Mouse (Mus musculus) kidney, postnatal 4 days (tissue): ENCODE measurements around the gene Best1.
"Not testable (repeated sequence)": the region's sequence is repeated elsewhere in the genome, so short reads cannot be mapped to it uniquely, and the experiment has no call there.

Experiments
- DNase-seq, 2 experiments: peaks; one replicate each; pipeline ENCODE4 v3.0.0; 2021; ENCODE audit warnings: mixed read lengths in 2 of 2

Gene Best1

GRCm38 (mm10) chr19:9989884-9990256 is 11.6 kb downstream of the Best1 start:
- DNase-seq = no peak

DNA sequence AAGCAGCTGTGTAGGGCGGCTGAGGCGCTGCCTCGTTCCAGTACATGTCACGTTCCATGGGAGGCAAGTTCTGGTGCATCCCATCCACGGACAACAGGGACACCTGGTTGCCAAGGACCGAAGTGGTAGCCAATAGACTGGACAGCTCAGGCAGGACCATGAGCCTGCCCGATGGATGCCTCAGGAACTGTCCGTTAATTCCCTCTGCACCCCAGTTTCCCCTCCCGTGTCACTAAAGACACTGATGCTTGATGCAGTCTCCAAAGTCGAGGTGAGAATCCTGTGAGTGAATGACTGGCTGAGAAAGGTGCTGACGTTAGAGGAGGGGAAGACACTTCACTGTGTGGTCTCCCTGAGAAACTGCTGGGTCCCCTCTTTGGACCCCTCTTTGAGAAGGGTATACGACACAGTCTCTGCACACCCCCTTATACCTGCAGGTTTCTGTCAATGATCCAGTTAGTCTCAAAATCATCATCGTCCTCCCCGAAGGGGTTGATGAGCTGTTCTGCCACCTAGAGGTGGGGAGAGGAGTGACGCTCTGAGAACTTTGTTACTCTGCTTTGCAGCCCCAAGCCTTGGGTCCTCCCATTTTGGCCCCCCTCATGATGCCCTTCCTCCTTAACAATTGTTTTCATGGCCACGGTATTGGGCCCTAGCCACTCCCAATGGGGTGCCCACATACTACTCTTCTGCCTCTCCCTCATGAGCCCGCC is 12.1 kb downstream of the Best1 start:
- no peak for DNase-seq

- DNase-seq = no peak
Observed at GRCm38 (mm10) chr19:9987593-9987992, 13.8 kb downstream of the Best1 start.

DNA sequence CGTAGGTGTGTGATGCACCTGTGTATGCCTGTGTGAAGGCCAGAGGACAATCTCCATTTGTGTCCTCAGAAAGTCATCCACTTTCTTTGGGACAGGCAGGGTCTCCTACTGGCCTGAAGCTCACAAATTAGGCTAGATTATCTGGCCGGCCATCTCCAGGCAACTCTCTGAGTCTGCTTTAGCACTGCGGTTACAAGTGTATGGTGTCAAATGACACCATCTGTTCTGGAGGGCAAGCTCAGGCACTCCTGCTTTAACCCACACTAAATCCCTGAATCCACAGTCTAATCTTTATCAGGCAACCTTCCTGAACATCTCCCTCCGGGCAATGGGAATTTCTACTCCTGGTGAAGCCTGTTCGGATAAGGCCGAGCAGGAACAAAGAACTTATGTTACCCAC is 14.2 kb downstream of the Best1 start:
- no peak for DNase-seq

- no peak for DNase-seq
Observed at GRCm38 (mm10) chr19:9985900-9986421, 15.5 kb downstream of the Best1 start.

DNA sequence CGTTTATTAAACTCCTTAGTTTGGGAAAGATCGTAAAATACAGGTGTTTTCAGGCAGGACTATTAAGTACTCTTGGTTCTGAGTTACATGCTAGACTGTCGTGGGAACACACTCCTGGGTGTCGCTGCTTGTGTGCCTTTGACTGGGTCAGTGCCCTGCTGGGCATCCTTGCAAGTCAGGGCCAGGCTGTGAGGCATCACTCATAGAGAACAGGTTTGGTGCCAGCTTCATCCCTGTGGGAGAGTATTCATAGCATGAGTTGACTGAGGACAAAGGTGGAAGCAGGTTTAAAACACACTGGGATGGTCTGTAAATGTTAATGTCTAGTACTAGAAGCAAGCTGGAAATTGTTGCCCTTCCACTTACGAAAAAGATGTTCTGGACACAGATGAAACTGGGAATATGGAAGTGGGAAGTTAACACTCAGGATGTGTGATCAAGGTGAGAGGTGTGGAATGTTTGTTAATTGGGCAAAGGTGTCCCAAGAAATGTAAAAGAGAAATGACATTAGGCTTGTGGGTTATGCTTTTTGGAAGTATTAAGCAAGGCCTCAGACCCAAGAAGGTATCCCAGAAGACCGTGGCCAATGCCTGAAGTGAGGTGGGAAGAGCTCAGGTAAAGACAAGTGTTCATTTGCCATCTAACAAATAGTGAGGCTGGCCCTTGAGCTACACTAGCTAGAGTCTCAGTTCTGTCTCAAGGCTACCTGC is 16.1 kb downstream of the Best1 start:
- no peak for DNase-seq

- DNase-seq = no peak
Observed at GRCm38 (mm10) chr19:9984111-9985055, 17.1 kb downstream of the Best1 start.

- peak; percentile 79 to 89 for DNase-seq
Observed at GRCm38 (mm10) chr19:9982852-9983542, 18.4 kb downstream of the Best1 start.

DNA sequence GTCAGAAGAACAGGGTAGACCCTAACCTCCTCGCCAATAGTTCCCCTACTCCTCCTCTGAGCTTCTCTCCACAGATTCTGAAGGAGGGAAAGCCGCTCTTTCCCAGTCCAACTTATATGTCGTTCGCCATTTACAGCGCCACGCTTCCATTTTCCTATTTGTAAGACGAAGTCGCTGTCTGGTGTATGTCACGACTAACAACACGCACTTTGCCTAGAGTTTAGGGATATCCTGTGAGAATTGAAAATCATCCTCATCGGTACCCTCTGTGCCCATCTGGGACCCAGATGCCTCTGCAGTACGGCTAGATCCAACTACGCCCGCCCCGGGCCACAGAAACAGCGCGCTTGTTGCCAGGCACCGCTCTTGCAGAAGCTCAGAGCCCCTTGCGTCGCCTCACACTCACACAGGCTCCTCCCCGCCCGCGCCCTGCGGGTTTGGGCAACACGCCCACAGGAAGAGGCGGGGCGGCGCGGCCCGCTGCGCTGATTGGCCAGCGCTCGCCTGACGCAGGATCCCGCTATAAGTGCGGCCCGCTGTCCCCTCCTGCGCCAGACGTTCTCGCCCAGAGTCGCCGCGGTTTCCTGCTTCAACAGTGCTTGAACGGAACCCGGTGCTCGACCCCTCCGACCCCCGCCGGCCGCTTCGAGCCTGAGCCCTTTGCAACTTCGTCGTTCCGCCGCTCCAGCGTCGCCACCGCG is 19.1 kb downstream of the Best1 start:
- peak; percentile 96 to 98 for DNase-seq

- no peak for DNase-seq
Observed at GRCm38 (mm10) chr19:9981621-9982020, 19.8 kb downstream of the Best1 start.

DNA sequence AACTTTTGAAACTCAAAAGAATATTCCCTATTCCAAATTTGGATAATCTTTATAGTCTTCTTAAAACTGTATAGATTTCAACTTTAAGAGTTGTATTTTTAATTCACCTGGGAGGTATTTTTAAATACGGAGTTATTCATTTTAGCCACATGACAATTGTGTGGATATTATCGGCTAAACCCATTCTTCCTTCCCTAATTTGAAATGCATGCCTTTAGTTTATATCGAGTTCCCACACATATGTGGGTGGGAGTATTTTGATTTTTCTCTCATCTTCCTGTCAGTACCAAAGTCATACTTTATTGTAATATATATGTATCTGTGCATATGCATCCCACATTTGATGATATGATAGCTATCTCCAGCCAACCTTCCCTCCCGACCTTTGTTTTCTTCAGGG is 21.2 kb downstream of the Best1 start, which contains the start of gene Fth1:
Gene Fth1 (plus strand): TSS at position 341 of the 400 bp plus-strand sequence.
- DNase-seq = no peak

DNA sequence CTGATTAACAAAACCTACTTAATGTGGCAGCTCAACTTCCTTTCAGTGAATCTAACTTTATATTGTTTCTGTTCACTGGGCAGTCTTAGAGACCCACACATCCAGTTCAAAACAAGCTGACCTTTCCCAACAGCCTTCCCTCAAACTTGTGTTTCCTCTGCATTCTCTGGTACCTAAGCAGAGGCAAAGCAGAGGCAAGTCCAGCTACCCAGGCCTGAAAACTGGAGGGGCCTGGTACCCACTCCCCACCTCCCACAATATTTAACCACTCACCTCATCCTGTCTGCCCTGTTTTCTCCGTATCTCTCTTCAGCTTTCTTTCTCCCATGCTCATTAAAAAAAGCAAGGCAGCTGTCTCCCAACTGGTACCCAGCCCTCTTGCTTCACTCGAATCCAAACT is 22.3 kb downstream of the Best1 start:
- no peak for DNase-seq

- peak; percentile 80 to 87 for DNase-seq
Observed at GRCm38 (mm10) chr19:9978431-9978951, 22.9 kb downstream of the Best1 start.

DNA sequence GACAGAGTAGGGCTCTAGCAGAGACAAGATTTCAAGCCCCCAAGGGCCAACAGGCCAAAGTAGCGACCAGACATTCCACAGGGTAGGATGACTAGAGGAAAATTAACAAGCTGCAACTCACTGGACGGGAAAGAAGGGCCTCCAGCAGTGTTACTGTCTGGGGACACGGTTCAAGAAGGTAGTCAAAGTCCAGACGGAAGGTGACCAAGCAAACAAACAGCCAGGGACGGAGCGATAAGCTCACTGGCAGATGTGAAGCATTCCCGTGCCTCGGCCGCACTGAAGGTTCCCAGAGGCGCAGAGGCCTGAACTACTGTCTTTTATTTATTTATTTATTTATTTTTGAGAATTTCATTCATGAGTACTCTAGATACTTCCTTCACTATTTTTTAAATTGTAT is 24.3 kb downstream of the Best1 start:
- peak in 1 of 2 experiments; percentile 40 for DNase-seq

- DNase-seq = not testable (repeated sequence)
Observed at GRCm38 (mm10) chr19:9974853-9975252, 26.6 kb downstream of the Best1 start.

DNA sequence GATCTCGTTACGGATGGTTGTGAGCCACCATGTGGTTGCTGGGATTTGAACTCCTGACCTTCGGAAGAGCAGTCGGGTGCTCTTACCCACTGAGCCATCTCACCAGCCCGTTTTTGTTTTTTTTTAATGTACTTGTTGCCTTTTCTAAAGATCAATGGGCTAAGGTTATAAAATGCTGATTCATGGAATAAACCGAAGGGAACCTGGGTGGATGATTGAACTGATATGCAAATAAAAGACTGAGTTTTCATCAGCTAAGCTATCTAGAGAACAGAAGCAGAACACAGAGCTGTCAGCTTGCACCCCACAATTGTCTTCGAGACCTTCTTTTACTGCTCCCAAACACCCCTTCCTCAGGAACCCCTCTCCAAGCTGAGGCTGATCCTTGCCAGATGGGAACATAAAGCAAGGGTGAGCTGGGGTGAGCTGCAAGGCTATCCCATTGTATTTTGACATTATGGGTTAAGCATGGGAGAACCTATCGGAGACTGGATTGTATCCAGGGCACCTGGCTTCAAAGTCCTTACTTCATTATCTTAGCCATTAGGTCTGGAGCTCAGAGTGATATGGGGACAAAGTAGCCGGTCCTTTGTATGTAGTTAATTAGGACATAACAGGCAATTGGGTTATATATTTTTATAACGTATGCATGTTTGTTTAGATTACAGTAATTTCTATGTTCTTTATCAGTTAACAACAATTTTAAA is 33.2 kb downstream of the Best1 start:
- no peak for DNase-seq

DNA sequence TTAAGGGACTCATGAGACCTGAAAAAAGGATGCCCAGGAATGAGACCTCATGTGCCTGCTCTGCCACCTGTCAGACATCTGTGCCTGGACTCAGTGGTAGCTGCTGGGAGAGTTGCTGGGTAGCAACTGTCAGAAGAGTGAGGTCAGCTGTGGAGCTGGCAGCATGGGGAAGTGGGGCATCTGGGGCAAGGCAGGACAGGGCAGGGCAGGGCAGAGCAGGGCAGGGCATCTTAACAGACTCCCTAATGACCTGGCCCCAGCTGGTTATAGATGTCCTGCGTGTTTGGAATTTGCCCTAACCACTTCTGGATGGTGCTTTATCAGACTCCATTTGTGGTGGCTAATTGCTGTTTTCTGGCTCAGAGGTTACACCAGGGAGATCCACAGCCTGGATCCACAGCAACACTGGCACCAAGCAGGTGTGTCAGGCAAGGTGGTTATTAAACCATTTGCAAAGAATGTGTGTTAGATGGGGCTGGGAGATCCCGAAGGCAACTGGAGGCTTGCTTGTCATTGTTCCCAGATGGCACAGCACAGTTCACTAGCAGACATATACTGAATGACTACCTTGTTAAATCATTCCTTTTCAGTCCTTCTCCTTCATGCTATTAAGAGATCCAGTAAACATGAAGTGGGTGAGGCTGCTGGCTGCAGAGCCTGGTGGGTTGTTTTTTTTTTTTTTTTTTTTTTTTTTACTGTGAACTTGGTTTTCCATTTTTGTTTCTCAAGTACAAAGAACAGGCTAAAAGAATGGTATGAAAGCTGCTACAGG is 35.2 kb downstream of the Best1 start:
- no peak for DNase-seq

DNA sequence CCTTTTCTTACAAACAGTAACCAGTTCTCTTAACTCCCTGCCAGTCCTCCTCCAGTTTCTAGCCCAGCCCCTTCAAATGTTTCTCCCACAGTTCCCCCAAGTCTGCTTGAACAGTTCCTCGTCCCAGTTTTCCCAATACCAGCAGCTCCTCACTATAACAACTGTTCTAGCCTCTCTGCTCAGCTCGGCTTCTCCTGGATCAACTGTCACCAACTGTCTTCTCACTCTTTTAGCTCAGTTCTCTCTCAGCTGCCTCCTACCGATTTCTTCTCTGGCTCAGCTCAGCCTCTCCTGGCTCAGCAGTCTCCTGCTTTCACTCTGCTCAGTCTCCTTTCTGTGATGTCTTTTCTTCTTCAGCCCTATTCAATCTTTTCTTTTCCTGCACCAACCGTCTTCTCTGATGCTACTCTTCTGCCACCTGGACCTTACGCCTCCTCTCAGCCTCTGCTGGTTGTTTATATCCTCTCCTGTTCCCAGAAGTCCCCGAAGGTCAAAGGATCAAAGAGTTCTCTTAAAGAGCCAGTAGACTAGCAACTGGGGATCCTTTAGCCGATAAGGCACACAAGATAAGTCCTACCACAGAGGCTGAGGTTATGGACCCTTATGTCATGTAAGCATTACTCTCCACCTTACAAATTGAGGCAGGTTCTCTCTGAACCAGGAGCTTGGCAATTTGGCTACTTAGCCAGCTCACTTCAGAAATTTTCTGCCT is 37.1 kb downstream of the Best1 start:
- DNase-seq = no peak

- no peak for DNase-seq
Observed at GRCm38 (mm10) chr19:9960769-9961168, 40.7 kb downstream of the Best1 start.
